Mouse (Mus musculus): Measurements from ENCODE around the gene Gm9958. TPM values are rescaled to one million over a fixed set of nuclear protein-coding genes. Genes with fewer than 3 reads are reported as not detected.

Gene Gm9958
- total RNA-seq, 2 experiments from 2014 or later: 1.6 to 1.7 TPM

DNA sequence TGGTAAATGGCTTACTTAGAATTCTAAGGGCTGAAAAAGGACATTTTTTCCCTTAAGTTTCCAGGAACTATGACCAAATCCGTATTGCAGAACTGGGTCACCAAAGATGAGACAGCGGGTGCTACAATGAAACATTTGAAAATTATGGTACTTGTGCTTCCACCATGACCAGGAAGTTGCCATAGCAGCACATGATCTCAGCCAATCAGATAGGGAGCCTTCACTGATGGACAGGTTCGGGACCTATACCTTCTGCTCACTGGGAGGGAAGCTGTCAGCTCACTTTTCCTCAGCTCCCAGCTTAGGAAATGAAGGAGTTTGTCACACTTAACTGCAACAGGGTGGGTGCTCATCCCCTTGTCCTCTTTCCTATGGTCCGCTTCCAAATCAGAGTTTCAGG is 29.8 kb downstream of the Gm9958 start:
- DNase-seq (ENCODE audit: low spot score in 2 of 2): no peak

DNA sequence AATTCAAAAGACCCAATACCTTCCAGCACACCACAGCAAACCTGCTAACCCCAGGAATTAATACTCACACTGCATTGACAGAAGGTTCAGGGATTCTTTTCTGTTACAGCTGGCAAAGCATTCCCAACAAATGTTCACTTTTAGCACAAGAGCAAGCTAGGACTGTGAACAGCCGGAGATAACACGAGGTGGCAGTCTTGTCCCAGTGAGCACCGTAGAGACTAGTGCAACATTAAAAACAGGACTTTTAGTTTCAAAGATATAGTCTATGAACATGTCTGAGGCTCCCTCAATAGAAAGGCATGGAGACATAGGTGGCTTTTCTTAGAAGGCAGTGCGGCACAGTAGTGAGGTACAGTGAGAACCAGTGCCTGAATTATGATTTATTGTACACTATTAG is 38.2 kb downstream of the Gm9958 start:
- peak; percentile 51 to 78 for DNase-seq (ENCODE audit: low spot score in 2 of 2)

DNA sequence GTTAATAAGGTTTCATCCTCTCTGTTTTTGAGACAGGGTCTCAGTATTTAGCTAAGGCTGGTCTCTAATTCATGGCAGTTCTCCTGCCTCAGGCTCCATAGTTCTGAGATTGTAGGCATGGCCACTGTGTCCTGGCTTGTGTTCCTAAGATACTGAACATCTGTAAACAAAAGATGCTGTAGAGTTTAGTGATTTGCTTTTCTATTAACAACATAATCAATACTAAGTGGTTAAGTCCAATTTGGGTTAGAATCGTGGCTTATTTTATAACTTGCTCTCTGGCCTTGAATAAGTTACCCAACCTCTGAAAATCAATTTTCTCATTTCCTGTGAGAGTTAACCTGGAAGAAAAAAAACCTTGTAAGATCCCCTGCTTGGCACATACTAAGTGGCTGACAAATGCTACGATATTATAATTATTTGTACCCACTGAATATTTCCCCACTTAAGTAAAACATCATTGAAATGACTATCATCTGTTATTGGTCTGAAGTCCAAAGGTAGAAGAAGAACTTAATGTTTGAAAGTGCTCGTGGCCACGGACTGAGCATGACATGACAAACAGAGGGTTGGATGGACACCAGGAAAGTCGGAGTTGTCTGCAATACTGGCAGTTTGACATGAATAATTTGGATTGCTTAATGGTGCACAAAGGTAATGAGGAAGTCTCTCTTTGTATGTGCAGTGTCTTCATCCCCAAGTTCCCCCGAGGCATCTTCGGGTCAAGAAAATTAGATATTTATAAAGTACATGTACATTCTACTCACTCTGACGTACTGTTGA is 47.3 kb downstream of the Gm9958 start:
- no peak for DNase-seq (ENCODE audit: low spot score in 2 of 2)

GRCm38 (mm10) chr5:90414925-90415295 is 47.9 kb downstream of the Gm9958 start:
- no peak for DNase-seq (ENCODE audit: low spot score in 2 of 2)

Other genes with a start within 250 kb of the Gm9958 start
- 10 to 100 TPM; 20.6 to 22.4 TPM for gene Cox18, start 143.2 kb upstream of the Gm9958 start, total RNA-seq (2021)
- 100 to 1,000 TPM; 106 to 108 TPM for gene Ankrd17, start 627 bp upstream of the Gm9958 start, total RNA-seq (2021)
- gene Alb, start 93.7 kb downstream of the Gm9958 start, total RNA-seq (2021): not detected
- gene Afp, start 123.5 kb downstream of the Gm9958 start, total RNA-seq (2021): not detected
- not detected for gene Afm, start 151.7 kb downstream of the Gm9958 start, total RNA-seq (2021)
- gene 5830473C10Rik, start 193.9 kb downstream of the Gm9958 start, total RNA-seq (2021): not detected